Mouse (Mus musculus) megakaryocyte, embryonic 14.5 days (primary cell): ENCODE data around the gene Anks3. TPM values are rescaled to one million over a fixed set of nuclear protein-coding genes. Genes with fewer than 3 reads are reported as not detected.

Source experiments
- H3K27me3 ChIP-seq: replicated peaks from 2 replicates; pipeline ENCODE3; 2012; ENCODE audit warnings: inconsistent platforms
- H3K36me3 ChIP-seq: replicated peaks from 2 replicates; pipeline ENCODE3; 2012; ENCODE audit warnings: low read length, inconsistent platforms, mixed read lengths
- H3K4me1 ChIP-seq: 2 replicates; pipeline ENCODE4 v1.6.1; 2012; ENCODE audit warnings: inconsistent platforms
- H3K4me3 ChIP-seq: replicated peaks from 2 replicates; pipeline ENCODE3; 2012; ENCODE audit warnings: moderate library complexity, mild to moderate bottlenecking, inconsistent platforms
- H3K9me3 ChIP-seq: 2 replicates; pipeline ENCODE4 v1.6.1; 2012; ENCODE audit warnings: inconsistent platforms
- FLI1 ChIP-seq: IDR thresholded peaks from 2 replicates; pipeline ENCODE4 v1.6.1; 2012; ENCODE audit warnings: low read length, inconsistent platforms, mixed read lengths
- GATA1 ChIP-seq: IDR thresholded peaks from 3 replicates; pipeline ENCODE4 v1.6.1; 2012; ENCODE audit warnings: mixed read lengths, low read length, inconsistent platforms, borderline replicate concordance
- polyA plus RNA-seq: library from polyadenylated mRNA; stranded (reverse); fragments of >175 nt; gene quantifications from 2 replicates; pipeline ENCODE4 v1.2.3, GENCODE M21; 2012; ENCODE audit warnings: low replicate concordance; ENCODE audit not compliant: insufficient read depth

The Anks3 gene
- polyA plus RNA-seq, 1 experiment, result 22.6 TPM

DNA sequence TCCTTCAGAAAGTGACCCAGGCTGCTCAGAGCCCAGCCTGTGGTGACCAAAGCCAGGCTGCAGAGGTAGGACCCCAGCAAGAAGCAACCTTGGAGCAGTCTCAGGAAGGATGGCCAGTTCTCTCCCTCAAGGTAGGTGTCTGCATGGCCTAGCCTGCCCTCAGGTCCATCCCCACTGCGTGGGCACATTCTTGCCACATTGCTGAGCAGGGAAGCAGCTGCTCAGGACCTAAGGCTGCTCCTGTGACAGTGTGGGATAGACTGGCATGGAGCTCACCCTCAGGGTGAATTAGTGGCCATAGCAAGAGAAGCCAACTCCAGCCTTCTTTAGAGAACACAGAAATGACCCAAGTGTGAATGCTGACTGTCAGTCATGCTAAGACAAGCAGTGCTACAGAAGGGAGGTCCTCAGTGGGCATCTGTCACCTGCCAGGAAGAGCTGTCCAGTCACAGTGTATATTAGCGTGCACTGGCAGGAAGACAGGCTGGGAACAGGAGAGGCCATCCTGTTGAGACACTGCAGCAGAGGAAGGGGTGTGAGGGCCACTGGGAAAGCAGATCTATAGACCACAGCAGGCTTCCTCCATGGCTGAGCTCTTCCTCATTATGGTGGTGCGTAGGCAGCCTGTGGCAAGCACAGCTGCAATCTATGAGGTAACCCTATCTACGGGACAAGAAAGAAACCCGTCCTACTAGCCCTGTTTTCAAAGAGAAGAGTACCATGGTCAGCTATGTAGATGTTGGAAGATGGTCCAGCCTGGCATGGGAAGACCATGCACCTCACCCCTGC, 5.2 kb upstream of the Anks3 start:
- Histone ChIP-seq H3K36me3 (peaks cover 16% of the 10 kb centered on the region), H3K4me3 (peak overlapping the region; percentile 80), H3K27me3 (peaks cover 3% of the 10 kb centered on the region), H3K4me1 (peaks cover 51% of the 10 kb centered on the region), H3K9me3 (no peaks in the 10 kb centered on the region)
- TF ChIP-seq GATA1 (no peak), FLI1 (no peak)

DNA sequence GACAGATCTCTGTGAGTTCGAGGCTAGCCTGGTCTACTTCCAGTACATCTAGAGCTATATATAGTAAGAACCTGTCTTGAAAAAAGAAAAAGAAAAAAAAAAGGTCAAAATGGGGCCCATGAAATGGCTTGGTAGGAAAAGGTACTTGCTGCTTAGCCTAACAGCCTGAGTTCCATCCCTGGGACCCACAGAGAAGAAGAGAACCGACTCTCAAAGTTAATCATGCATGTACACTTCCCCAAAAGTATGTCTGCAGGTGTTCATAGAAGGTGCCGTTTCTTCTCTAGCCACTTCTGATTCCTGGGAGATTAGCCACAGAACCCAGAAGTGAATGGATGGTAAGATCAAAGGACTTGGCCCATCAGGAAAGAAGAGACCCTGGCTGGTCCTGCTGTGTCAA, 4.4 kb upstream of the Anks3 start:
- no peak for TF ChIP-seq GATA1
- no peak for TF ChIP-seq FLI1
- H3K4me1 ChIP-seq, result peaks cover 53% of the 10 kb centered on the region
- no peaks in the 10 kb centered on the region for H3K9me3 ChIP-seq
- H3K4me3 ChIP-seq, result no peak overlapping the region
- peaks cover 16% of the 10 kb centered on the region for H3K36me3 ChIP-seq
- no peaks in the 10 kb centered on the region for H3K27me3 ChIP-seq

DNA sequence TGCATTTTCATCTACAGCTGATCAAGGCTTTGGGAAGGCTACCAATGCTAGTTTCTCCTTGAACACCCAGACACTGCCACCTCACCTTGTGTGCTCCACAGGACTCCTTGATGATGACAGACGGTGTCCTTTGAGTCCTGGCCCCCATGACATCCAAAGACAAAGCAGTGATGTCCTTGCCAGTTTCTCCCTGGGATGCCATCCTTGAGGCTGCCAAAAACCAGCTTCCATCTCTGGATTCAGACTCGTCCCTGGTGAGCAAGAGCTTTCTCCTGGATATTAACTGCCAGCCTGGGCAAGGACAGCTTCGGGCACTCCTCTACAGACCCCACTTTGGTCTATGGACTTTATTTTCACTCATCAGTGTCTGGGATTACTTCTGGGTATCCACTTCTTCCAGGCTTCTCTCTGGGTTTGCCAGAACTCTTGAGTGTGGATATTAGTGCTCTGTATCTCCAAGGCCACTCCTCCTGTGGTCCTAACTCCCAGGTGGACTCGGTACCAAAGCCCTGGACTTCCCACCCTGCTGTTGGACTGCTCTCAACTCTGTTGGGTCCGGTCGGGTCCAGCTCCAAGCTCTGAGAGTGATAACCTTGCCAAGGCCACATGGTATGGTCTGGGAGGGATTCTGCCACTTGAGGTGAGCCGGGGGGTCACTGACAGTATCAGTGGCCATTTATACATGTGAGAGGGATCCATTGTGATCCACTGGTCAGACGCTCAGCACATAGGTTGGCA, 1.6 kb upstream of the Anks3 start:
- Histone ChIP-seq H3K4me3 (peak overlapping the region; percentile 97), H3K36me3 (peaks cover 18% of the 10 kb centered on the region), H3K9me3 (no peaks in the 10 kb centered on the region), H3K27me3 (no peaks in the 10 kb centered on the region), H3K4me1 (peaks cover 73% of the 10 kb centered on the region)
- no peak for TF ChIP-seq FLI1
- TF ChIP-seq GATA1, result no peak

DNA sequence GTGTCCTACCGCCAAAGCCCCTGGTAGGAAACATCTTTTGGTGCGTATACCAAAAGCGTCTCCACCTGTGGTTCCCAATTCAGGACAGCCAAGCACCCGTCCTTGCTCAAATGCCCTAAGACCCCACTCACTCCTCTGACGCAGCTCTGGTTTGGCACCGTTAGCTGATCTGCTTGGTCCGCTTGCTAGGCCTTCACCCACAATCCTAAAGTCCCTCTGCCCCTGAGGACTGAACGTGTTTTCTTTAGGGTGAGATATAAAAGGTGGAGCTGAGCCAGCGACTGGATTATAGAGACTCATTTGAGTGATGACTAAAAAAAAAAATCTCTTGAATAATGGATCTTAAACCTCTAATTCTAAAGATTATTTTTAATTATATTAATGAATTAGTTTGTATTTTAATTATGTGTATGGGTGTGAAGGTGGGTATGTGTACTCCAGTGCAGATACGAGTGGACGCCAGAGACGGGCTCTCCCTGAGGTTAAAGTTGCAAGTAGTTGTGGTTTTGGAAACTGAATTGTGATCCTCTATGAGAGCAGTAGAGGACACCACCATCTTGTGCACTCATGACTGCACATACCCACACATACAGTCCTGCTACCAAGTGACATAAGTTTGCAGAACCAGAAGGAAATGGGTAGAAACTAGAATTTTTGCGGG, 856 bp upstream of the Anks3 start:
- Histone ChIP-seq H3K4me1 (peaks cover 79% of the 10 kb centered on the region), H3K27me3 (no peaks in the 10 kb centered on the region), H3K9me3 (no peaks in the 10 kb centered on the region), H3K4me3 (peak overlapping the region; percentile 97), H3K36me3 (peaks cover 25% of the 10 kb centered on the region)
- no peak for TF ChIP-seq GATA1
- TF ChIP-seq FLI1, result no peak

DNA sequence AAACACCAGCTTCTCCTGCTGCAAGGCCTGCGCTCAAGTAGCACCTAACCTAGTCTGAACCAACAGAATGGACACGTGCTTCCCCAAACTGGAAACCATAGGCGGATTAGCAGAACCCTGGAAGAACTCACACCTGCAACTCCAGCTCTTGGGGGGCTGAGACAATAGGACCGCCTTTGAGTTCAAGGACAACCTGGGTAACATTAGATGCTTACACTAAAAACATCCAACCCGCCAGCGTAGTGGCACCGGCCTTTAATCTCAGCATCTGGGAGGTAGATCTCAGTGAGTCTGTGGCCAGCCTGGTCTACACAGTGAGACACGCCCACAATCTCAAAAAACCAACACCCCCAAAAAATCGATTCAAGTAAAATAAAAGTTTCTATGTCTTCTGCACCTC, 659 bp downstream of the Anks3 start:
- Histone ChIP-seq H3K4me1 (peaks cover 79% of the 10 kb centered on the region), H3K27me3 (no peaks in the 10 kb centered on the region), H3K36me3 (peaks cover 38% of the 10 kb centered on the region), H3K9me3 (no peaks in the 10 kb centered on the region), H3K4me3 (peak overlapping the region; percentile 97)
- TF ChIP-seq FLI1 (no peak), GATA1 (no peak)

DNA sequence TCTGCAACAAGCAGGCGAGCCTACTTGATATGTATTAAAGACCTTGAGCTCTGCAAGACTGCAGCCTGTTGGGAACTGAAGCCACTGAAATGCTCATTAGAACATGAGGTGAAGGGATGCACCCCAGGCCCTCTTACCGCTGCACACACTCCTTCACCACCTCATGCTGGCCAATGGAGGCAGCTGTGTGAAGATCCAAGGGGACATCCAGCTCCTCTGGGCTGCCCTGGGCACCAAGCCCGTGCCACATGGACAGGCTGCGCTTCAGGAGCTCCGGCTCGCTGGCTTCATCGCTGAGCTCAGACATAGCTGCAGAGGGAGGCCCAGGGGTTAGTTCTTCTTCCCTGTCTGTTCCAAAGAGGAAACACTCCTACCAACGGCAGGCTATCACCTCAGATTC, 3.7 kb downstream of the Anks3 start:
- Histone ChIP-seq H3K4me3 (peak overlapping the region; percentile 68), H3K36me3 (peaks cover 54% of the 10 kb centered on the region), H3K27me3 (no peaks in the 10 kb centered on the region), H3K9me3 (no peaks in the 10 kb centered on the region), H3K4me1 (peaks cover 78% of the 10 kb centered on the region)
- TF ChIP-seq FLI1, result no peak
- TF ChIP-seq GATA1, result no peak

DNA sequence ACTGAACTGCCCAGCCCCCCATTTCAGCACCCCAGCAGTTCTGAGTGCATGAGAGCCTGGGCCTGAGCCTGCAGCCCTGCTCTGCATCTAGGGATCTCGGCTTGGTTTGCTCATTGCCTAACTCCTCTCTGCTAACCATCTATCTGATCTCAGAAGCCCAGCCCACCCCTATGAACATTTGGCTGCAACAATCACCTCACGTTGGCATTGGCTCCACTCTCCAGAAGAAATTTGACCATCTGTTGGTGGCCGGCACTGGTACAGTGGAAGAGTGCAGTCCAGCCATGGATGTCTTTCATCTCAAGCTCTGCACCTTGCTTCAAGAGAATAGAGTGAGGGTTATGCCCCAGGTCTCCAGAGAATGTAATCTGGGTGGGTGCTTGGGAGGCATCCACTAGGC, 6.6 kb downstream of the Anks3 start:
- H3K4me1 ChIP-seq, result peaks cover 60% of the 10 kb centered on the region
- H3K9me3 ChIP-seq, result no peaks in the 10 kb centered on the region
- H3K4me3 ChIP-seq, result no peak overlapping the region
- TF ChIP-seq GATA1 (no peak), FLI1 (no peak)
- H3K27me3 ChIP-seq, result no peaks in the 10 kb centered on the region
- H3K36me3 ChIP-seq, result peaks cover 82% of the 10 kb centered on the region

DNA sequence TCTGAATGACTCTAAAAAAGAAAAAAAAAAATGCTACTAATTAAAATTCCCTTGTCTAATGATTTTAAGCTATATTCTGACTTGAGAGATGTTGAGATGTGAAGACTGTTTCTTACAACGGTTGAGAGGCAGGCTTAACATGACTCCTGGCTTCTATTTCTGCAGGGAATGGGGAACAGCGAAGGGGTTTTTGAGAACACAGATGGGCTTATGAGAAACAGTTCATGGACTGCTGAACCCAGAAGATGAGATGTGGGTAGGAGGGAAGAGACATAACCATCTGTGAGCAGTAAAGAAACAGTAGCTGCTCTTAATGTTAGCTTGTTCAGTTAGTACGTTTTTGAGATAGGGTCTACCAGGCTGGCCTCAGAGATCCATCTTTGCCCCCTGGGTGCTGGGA, 7.4 kb downstream of the Anks3 start:
- TF ChIP-seq FLI1 (no peak), GATA1 (no peak)
- no peaks in the 10 kb centered on the region for H3K9me3 ChIP-seq
- H3K27me3 ChIP-seq, result no peaks in the 10 kb centered on the region
- H3K36me3 ChIP-seq, result peaks cover 91% of the 10 kb centered on the region
- H3K4me1 ChIP-seq, result peaks cover 52% of the 10 kb centered on the region
- H3K4me3 ChIP-seq, result no peak overlapping the region

DNA sequence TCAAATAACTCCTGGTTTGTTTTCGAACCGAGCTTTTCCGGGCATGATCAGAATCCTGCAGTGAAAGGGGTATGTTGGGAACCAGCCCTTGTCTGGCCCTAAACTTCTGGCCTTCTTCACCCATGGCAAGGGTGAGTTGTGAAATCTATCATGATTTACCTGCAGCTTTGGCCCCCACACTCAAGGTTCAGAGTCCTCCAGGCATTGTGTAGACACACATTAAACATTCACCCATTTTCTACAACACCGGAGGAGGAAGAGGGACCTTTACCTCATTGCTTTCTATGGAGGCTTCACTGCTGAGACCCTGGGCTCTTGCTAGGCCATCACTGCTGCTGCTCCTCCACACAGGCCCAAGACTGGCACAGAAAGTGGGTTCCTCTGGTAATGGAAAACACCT, 16.6 kb downstream of the Anks3 start:
- Histone ChIP-seq H3K9me3 (no peaks in the 10 kb centered on the region), H3K4me1 (peaks cover 10% of the 10 kb centered on the region; the same call in 1 of the 2 replicates), H3K4me3 (no peak overlapping the region), H3K36me3 (peaks cover 91% of the 10 kb centered on the region), H3K27me3 (no peaks in the 10 kb centered on the region)
- TF ChIP-seq FLI1, result no peak
- no peak for TF ChIP-seq GATA1

DNA sequence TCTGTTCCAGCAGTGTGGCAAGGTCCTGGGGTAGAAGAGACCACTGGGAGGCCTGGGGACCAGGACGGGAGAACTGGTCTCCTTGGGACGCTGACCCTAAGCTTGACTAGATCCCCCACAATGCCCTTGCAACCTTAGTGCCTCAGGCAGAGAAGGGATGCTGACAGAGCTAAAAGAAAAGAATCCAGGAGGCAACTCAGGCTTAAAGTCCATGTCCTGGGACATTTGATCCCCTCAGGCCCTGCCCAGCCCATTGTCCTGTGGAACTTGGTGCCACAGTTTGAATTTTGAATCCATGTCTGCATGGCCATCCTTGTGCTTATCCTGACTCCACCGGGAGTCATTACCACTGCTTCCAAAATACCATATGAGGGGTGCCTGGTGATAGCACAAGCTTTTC, 17.9 kb downstream of the Anks3 start:
- TF ChIP-seq GATA1, result no peak
- no peak for TF ChIP-seq FLI1
- H3K9me3 ChIP-seq, result no peaks in the 10 kb centered on the region
- no peaks in the 10 kb centered on the region for H3K27me3 ChIP-seq
- H3K4me3 ChIP-seq, result no peak overlapping the region
- peaks cover 15% of the 10 kb centered on the region for H3K4me1 ChIP-seq
- H3K36me3 ChIP-seq, result peaks cover 91% of the 10 kb centered on the region
